Mouse (Mus musculus) forebrain, postnatal 0 days (tissue): ENCODE results near the gene Celf3. TPM values are rescaled to one million over a fixed set of nuclear protein-coding genes. Genes with fewer than 3 reads are reported as not detected.

Source experiments
- ATAC-seq: fragments of 200-750 bp; cut with Nextera tagmentation; 2 replicates; pipeline ENCODE4 v1.8.0; 2017; ENCODE audit warnings: mild to moderate bottlenecking, moderate library complexity
- DNase-seq: peaks from one replicate; pipeline ENCODE4 v3.0.0-alpha.2; 2015
- H3K27ac ChIP-seq: fragments of 300-500 bp; sonication (generic); 2 replicates; pipeline ENCODE4 v1.5.1; 2014; ENCODE audit warnings: low read depth, mild to moderate bottlenecking, antibody characterized with exemption, low read length, moderate library complexity, mixed read lengths
- H3K27me3 ChIP-seq: fragments of 300-500 bp; sonication (generic); 2 replicates; pipeline ENCODE4 v1.6.1; 2014; ENCODE audit warnings: mild to moderate bottlenecking, low read length, mixed read lengths; ENCODE audit not compliant: insufficient read depth
- H3K36me3 ChIP-seq: fragments of 300-500 bp; sonication (generic); 2 replicates; pipeline ENCODE4 v1.6.1; 2014; ENCODE audit warnings: mild to moderate bottlenecking, moderate library complexity; ENCODE audit not compliant: insufficient read depth
- H3K4me1 ChIP-seq: fragments of 300-500 bp; sonication (generic); 2 replicates; pipeline ENCODE4 v1.6.1; 2014; ENCODE audit warnings: antibody characterized with exemption; ENCODE audit not compliant: insufficient read depth
- H3K4me2 ChIP-seq: fragments of 300-500 bp; sonication (generic); 2 replicates; pipeline ENCODE4 v1.6.1; 2014; ENCODE audit warnings: low read depth, mild to moderate bottlenecking, moderate library complexity
- H3K4me3 ChIP-seq: fragments of 300-500 bp; sonication (generic); 2 replicates; pipeline ENCODE4 v1.5.1; 2014; ENCODE audit warnings: low read depth, low read length, mixed read lengths
- H3K9ac ChIP-seq: fragments of 300-500 bp; sonication (generic); 2 replicates; pipeline ENCODE4 v1.6.1; 2014; ENCODE audit warnings: mild to moderate bottlenecking
- H3K9me3 ChIP-seq: fragments of 300-500 bp; sonication (generic); 2 replicates; pipeline ENCODE4 v1.6.1; 2016; ENCODE audit warnings: low read length
- CTCF ChIP-seq: sonication (generic); IDR thresholded peaks from 2 replicates; pipeline ENCODE4 v1.5.1; 2016; ENCODE audit warnings: antibody characterized with exemption, control low read depth, low read depth
- WGBS: fragments of 180-500 bp; shearing (Covaris S2); extraction: QIAGEN DNeasy Blood & Tissue Kit; methylation state at CpG from one replicate; pipeline ENCODE4 v1.1.7; 2014; 5-methylcytosine and 5-hydroxymethylcytosine counted together
- polyA plus RNA-seq: library from polyadenylated mRNA; unstranded; fragments of >200 nt; fragmentation: Nextera tagmentation; extraction: Ambion mirVana; gene quantifications from 2 replicates; pipeline ENCODE4 v1.2.1, GENCODE M21; 2015
- total RNA-seq: library from RNA; depleted of rRNA; stranded (reverse); fragments of >200 nt; gene quantifications from 2 replicates; pipeline ENCODE4 v1.2.3, GENCODE M21; 2014

The Celf3 gene
- total and polyA plus RNA-seq, 2 experiments from 2014 or later, result 278 to 295 TPM

DNA sequence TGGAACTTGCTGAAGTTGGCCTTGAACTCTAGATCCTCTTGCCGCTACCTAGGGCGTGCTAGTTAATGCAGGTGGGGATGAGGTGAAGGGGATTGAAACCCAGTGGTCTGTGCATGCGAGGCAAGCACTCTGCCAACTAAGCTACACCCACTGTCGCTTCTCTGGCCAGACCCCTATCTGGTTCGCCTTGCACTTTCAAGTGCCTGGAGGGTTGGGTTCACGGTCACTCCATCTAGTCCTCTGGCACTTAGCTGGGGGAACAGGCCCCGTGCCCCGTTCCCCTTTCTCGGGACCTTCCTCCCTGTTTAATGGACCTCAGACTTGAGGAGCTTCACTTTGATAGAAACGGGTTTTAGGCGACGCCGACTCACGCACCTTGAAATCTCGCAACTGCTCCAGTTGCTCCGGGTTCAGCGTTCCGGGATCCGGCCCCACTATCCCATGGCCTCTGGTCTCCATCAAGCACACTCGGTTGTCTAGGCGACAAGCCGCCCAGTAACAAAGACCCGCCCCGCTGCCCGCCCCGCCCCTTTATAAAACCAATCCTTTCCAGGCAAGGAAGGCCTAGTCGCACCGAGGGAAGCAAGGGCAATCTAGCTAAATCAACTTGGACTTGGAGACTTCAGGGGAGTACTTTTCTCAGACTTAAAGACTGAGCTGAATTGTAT lies 5.5 kb upstream of the Celf3 start:
- H3K4me3 ChIP-seq, result peak overlapping the region; percentile 5; the same call in 1 of the 2 replicates
- peak overlapping the region; percentile 47 for H3K4me2 ChIP-seq
- H3K27ac ChIP-seq, result peak overlapping the region; percentile 67
- TF ChIP-seq CTCF, result no peak
- no peaks in the 10 kb centered on the region for H3K36me3 ChIP-seq
- DNase-seq (no peak), ATAC-seq (peak; percentile 44; the same call in 1 of the 2 replicates)
- H3K27me3 ChIP-seq, result no peaks in the 10 kb centered on the region
- H3K9ac ChIP-seq, result no peak overlapping the region
- H3K4me1 ChIP-seq, result peaks cover 23% of the 10 kb centered on the region
- H3K9me3 ChIP-seq, result no peaks in the 10 kb centered on the region
- 13% methylated on average over 28 of the region's 28 CpGs for WGBS

DNA sequence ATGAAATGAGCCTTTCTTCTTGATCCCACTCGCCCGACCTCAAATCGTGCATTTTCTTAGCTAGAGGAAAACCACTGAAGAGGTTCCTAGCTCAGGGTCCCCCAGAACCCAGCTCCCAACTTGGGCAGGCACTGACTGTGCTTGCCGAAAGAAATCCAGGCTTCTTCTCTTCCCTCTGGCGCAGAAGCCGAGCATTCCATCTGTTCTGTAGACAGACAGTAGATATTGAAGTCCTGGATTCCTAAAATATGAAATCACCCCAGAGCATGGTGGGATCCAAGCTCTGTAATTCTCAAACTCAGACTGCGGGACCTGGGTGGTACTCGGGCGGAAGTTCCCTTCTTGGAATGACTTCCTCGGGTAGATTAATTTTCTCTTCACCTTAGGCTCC lies 5.0 kb upstream of the Celf3 start:
- no peak overlapping the region for H3K4me2 ChIP-seq
- H3K9me3 ChIP-seq, result no peaks in the 10 kb centered on the region
- H3K27ac ChIP-seq, result peak overlapping the region; percentile 67
- no peak overlapping the region for H3K4me3 ChIP-seq
- no peaks in the 10 kb centered on the region for H3K27me3 ChIP-seq
- H3K36me3 ChIP-seq, result no peaks in the 10 kb centered on the region
- no peak for TF ChIP-seq CTCF
- ATAC-seq, result no peak
- H3K4me1 ChIP-seq, result peaks cover 23% of the 10 kb centered on the region
- WGBS, result 28% methylated on average over 10 of the region's 10 CpGs
- no peak for DNase-seq
- H3K9ac ChIP-seq, result no peak overlapping the region

DNA sequence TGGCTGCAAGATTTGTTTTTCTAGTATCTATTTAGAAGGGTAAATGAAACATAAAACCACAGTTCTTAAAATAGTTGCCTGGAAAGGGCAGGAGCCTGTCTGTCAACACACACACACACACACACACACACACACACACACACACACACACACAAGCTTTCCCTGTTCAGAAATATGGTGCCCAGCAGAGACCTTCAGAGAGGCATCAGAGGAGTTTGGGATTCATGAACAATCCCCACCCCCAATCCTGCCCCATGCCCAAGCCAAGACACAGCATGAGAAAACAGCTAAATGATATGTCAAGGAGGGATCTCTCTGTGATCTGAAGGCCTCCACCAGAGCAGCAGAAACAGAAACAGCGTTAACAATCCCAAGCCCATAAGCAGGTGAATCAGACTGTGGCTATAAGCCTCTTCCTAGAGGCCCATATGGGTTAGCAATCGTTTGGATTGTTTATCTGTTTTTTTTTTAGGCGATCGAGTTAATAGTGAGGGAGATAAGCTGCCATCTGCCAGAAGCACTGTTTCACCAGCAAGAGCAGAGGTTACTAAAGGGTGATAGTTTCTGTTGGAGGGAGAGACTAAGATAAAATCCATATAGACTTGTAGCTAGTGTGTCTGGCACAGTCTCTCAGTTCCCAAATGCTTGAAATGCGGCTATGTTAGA lies 4.4 kb upstream of the Celf3 start:
- Histone ChIP-seq H3K9ac (no peak overlapping the region), H3K27ac (0 out of 2 replicates have a peak overlapping the region, but pooled peaks have one; percentile 60), H3K4me2 (no peak overlapping the region)

DNA sequence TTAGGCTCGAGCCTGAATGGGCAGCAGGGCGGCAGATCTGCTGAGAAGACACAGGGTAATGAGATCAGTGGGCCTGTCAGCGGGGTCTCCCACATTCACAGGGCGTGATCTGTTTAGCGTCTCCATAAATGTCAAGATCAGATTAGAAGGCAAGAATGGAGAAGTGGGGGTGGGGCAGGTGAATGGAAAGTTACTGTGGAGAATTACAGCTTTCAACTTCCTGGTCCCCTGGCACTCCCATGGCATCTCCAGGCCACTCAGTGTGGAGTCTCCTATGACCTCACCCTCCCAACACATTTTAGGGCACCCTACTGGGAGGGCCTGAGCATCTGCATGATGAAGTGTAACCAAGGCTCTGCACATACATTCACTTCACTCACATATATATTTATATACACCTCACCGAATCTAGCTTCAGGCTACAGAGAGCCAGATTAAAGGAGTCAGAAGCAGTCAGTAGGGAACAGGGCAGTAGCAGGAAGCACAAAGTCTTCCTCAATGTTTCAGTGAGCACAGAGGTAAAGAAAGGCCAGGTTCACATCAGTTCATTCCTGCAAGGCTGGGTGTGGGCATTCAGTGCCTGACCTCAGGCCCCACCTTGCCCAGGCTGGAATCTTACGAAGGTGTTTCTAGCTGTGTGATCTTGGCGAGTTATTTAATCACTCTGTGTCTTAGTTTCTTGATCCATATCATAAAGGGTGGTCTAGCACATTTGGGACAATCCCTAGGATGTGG lies 1.6 kb upstream of the Celf3 start:
- Histone ChIP-seq H3K4me3 (no peak overlapping the region), H3K36me3 (peaks cover 10% of the 10 kb centered on the region), H3K4me2 (no peak overlapping the region), H3K9ac (0 out of 2 replicates have a peak overlapping the region, but pooled peaks have one; percentile 97), H3K27me3 (no peaks in the 10 kb centered on the region), H3K4me1 (peaks cover 27% of the 10 kb centered on the region), H3K9me3 (no peaks in the 10 kb centered on the region), H3K27ac (peak overlapping the region; percentile 95; the same call in 1 of the 2 replicates)
- ATAC-seq (no peak), DNase-seq (no peak)
- TF ChIP-seq CTCF, result no peak
- 62% methylated on average over 8 of the region's 8 CpGs for WGBS

More for the DNA sequence above, 4.4 kb upstream of the Celf3 start:
- H3K36me3 ChIP-seq, result no peaks in the 10 kb centered on the region
- no peak for TF ChIP-seq CTCF
- no peak overlapping the region for H3K4me3 ChIP-seq
- 59% methylated on average over 5 of the region's 5 CpGs for WGBS
- no peaks in the 10 kb centered on the region for H3K27me3 ChIP-seq
- no peak for DNase-seq
- H3K4me1 ChIP-seq, result peaks cover 23% of the 10 kb centered on the region
- no peak for ATAC-seq
- H3K9me3 ChIP-seq, result no peaks in the 10 kb centered on the region

DNA sequence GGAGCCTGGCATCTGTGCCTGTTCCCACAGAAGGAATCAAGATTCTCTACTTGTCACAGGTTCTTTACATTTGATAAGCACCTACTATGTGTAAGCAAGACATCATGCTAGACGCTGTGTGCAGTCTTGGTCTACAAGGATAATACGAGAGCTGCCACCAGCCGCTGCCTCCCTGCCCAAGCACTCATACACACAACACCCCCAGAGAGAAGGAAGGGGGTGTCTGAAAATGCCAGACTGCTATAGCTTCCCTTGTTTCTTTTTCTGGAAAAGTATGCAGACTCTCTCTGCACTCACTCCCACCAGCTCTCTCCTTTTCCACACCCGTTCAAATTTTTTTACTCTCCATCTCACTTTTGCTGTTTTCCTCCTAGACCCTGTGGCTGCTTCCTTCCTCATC lies 651 bp upstream of the Celf3 start:
- WGBS, result 10% methylated on average over 4 of the region's 4 CpGs
- peaks cover 15% of the 10 kb centered on the region for H3K36me3 ChIP-seq
- H3K9ac ChIP-seq, result peak overlapping the region; percentile 97
- ATAC-seq, result peak; percentile 32
- no peaks in the 10 kb centered on the region for H3K27me3 ChIP-seq
- 0 out of 2 replicates have a peak, but pooled peaks have one; percentile 6 for TF ChIP-seq CTCF
- H3K4me1 ChIP-seq, result peaks cover 24% of the 10 kb centered on the region
- no peaks in the 10 kb centered on the region for H3K9me3 ChIP-seq
- DNase-seq, result peak; percentile 68
- peak overlapping the region; percentile 95 for H3K27ac ChIP-seq
- H3K4me3 ChIP-seq, result peak overlapping the region; percentile 80
- peak overlapping the region; percentile 53 for H3K4me2 ChIP-seq

DNA sequence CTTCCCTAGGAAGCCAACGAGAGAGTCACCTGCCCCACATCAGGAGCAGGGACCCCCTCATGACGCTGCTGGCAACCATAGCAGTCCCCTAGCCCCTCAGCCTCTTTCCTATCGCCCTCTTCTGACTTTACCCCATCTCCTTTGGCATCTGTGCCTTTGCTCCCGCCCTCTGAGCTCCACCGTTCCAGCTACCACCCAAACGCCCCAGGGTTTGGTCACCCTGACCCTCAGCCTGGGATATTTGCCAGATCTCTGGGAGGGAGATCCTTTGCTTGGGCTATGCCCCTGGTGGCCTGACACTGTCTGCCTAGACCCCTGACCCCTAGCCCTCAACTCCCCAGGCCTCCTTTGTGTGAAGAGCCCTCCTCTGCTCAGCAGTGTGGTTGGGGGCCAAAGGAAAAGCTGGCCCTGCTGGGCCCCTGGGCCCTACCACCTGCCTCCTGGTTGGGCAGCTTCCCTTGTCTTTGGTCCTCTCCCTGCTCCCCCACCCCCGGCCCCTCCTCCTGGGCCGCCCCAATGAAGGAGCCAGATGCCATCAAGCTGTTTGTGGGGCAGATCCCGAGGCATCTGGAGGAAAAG lies 585 bp downstream of the Celf3 start:
- Histone ChIP-seq H3K27ac (peak overlapping the region; percentile 95), H3K27me3 (no peaks in the 10 kb centered on the region), H3K9me3 (no peaks in the 10 kb centered on the region), H3K36me3 (peaks cover 15% of the 10 kb centered on the region), H3K4me3 (peak overlapping the region; percentile 80), H3K4me2 (peak overlapping the region; percentile 93), H3K4me1 (peaks cover 26% of the 10 kb centered on the region), H3K9ac (peak overlapping the region; percentile 97)
- DNase-seq (no peak), ATAC-seq (peak; percentile 16)
- TF ChIP-seq CTCF, result 0 out of 2 replicates have a peak, but pooled peaks have one; percentile 13
- 8% methylated on average over 8 of the region's 9 CpGs for WGBS
